Mouse (Mus musculus): ENCODE data around the gene 2210408I21Rik. TPM values are rescaled to one million over a fixed set of nuclear protein-coding genes. Genes with fewer than 3 reads are reported as not detected.

2210408I21Rik gene
- polyA plus RNA-seq, 2 experiments: 0.78 to 2.9 TPM

DNA sequence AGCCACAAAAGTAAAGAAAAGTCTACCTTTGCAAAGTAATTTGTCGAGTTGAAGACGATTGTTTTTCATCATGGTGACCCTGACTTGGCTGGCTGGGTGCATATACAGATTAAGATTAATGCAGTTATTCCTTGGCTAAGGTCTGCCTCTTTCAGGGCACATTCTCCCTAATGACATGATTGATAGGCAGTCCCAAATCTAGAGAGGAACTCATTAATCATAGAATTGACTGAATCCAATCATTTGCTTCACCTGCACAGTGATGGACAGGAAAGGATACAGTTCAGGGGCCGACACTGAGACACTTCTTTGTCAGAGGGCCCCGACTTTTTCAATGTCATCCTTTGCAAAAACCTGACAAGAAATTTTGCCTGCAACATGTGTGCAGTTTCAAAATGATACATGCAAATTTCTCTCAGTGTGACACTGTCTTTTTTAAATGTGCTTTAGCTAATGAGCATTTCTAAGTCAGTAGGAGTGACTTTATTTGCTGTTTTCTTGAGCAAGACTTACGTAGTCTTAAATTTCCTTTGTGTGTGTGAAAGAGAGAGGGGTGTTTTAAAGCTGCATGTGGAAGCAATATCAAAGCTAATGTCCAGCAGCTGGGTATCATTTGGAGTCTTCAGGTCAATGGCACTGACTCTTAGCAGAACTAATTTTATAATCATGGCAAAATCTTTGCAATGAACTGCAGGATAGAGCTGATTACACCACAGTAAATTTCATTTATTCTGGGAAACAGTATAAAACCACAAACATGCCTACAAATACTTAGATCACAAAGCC lies 191.0 kb downstream of the 2210408I21Rik start:
- no peaks in the 10 kb centered on the region for H3K27me3 ChIP-seq (ENCODE audit: control insufficient read depth, insufficient read depth, low read length)
- WGBS (ENCODE audit: insufficient replicate concordance): 54% methylated on average over 5 of the region's 5 CpGs
- ATAC-seq (ENCODE audit: insufficient read depth): no peak
- H3K4me3 ChIP-seq (ENCODE audit: insufficient read depth in 1 of 2, low read depth in 2 of 2, low read length in 2 of 2): no peak overlapping the region
- H3K9me3 ChIP-seq (ENCODE audit: control insufficient read depth, low read length): no peaks in the 10 kb centered on the region
- H3K4me1 ChIP-seq (replicated peaks; ENCODE audit: control insufficient read depth in 2 of 2, insufficient read depth in 2 of 2, low read length in 1 of 2): no peaks in the 10 kb centered on the region
- TF ChIP-seq EP300 (IDR thresholded peaks at IDR 0.05; ENCODE audit: low read depth): no peak
- no peak for TF ChIP-seq CTCF (IDR thresholded peaks at IDR 0.05; ENCODE audit: low read depth)
- DNase-seq (ENCODE audit: low read depth in 3 of 3, low spot score in 3 of 3): no peak
- no peak overlapping the region for H3K9ac ChIP-seq (replicated peaks)
- no peaks in the 10 kb centered on the region for H3K36me3 ChIP-seq (replicated peaks; ENCODE audit: control insufficient read depth, insufficient read depth, low read depth)
- no peak overlapping the region for H3K27ac ChIP-seq
- no peak overlapping the region for H3K4me2 ChIP-seq (ENCODE audit: low read depth)

DNA sequence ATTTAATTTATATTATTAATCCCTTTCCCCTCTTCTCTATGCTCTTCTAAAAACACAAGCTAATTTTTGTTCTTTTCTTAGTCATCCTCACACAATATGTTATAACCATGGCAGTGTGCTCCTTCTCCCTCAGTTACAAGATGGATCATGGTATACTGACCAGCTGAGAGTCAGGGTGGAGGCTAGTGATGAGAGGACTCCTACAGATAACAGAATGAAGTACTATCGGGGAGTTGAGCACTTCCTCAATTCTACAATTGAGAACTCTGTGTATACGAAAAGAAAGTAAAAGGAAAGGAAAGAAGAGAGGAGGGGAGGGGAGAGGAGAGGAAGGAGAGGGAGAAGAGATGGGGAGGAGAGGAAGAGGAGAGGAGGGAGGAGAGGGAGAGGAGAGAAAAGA lies 206.8 kb downstream of the 2210408I21Rik start:
- DNase-seq (ENCODE audit: low read depth in 3 of 3, low spot score in 3 of 3): no peak
- H3K4me2 ChIP-seq (ENCODE audit: low read depth): no peak overlapping the region
- no peak overlapping the region for H3K4me3 ChIP-seq (ENCODE audit: insufficient read depth in 1 of 2, low read depth in 2 of 2, low read length in 2 of 2)
- ATAC-seq (ENCODE audit: insufficient read depth): no peak
- H3K36me3 ChIP-seq (replicated peaks; ENCODE audit: control insufficient read depth, insufficient read depth, low read depth): no peaks in the 10 kb centered on the region
- H3K4me1 ChIP-seq (replicated peaks; ENCODE audit: control insufficient read depth in 2 of 2, insufficient read depth in 2 of 2, low read length in 1 of 2): no peaks in the 10 kb centered on the region
- no peaks in the 10 kb centered on the region for H3K27me3 ChIP-seq (ENCODE audit: control insufficient read depth, insufficient read depth, low read length)
- H3K9ac ChIP-seq (replicated peaks): no peak overlapping the region
- H3K9me3 ChIP-seq (ENCODE audit: control insufficient read depth, low read length): no peaks in the 10 kb centered on the region
- TF ChIP-seq EP300 (IDR thresholded peaks at IDR 0.05; ENCODE audit: low read depth): no peak
- TF ChIP-seq CTCF (IDR thresholded peaks at IDR 0.05; ENCODE audit: low read depth): no peak
- 25% methylated on average over 2 of the region's 2 CpGs for WGBS (ENCODE audit: insufficient replicate concordance)
- no peak overlapping the region for H3K27ac ChIP-seq

DNA sequence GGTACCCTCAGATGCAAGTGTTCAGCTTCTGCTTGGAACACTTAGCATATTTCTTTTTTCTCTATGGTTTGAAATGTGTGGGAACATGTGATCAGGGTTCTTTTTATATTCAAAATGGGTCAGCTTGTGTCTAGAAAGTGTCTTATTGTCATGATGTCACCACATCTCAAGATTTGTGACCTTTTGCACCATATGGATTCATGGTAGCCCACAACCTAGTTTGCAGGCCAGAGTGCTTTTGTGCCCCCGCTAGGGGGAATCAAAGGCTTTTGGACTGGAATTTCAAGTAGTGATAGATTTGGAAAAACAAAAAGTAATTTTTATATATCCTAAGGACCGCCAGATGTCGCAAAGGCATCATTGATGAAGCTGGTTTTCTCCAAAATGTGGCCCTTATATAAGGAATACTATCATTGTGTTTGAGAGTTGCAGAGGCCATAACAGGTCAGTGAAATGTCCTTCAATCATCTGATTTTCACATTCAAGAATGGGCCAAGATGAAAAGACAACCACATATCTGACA lies 250.2 kb downstream of the 2210408I21Rik start:
- WGBS (ENCODE audit: insufficient replicate concordance): 62% methylated on average over 3 of the region's 3 CpGs
- Histone ChIP-seq H3K4me3 (ENCODE audit: insufficient read depth in 1 of 2, low read depth in 2 of 2, low read length in 2 of 2) (no peak overlapping the region), H3K9me3 (ENCODE audit: control insufficient read depth, low read length) (no peaks in the 10 kb centered on the region), H3K4me1 (replicated peaks; ENCODE audit: control insufficient read depth in 2 of 2, insufficient read depth in 2 of 2, low read length in 1 of 2) (no peaks in the 10 kb centered on the region), H3K27ac (no peak overlapping the region), H3K4me2 (ENCODE audit: low read depth) (no peak overlapping the region), H3K36me3 (replicated peaks; ENCODE audit: control insufficient read depth, insufficient read depth, low read depth) (no peaks in the 10 kb centered on the region), H3K27me3 (ENCODE audit: control insufficient read depth, insufficient read depth, low read length) (no peaks in the 10 kb centered on the region), H3K9ac (replicated peaks) (no peak overlapping the region)
- DNase-seq (ENCODE audit: low read depth in 3 of 3, low spot score in 3 of 3) (no peak), ATAC-seq (ENCODE audit: insufficient read depth) (no peak)
- TF ChIP-seq EP300 (IDR thresholded peaks at IDR 0.05; ENCODE audit: low read depth) (no peak), CTCF (IDR thresholded peaks at IDR 0.05; ENCODE audit: low read depth) (no peak)

DNA sequence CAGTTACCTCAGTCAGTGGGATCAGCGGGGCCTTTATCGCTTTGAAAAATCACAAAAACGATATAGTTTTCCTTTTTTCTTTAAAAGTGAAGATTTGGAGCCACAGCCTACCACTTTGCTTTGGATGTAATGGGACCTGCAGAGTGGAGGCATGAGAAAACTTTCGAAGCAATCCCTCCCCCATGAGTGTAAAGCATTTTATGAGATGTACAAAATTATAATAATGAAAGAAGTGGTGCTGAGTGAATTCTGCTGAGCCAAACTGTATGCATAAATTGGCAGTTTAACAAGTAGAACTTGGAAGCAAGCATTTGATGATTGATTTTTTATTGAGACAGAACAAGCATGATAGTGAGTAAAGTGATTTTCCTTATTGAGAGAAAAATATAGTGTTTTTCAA lies 250.7 kb downstream of the 2210408I21Rik start:
- H3K9ac ChIP-seq (replicated peaks): no peak overlapping the region
- no peak for ATAC-seq (ENCODE audit: insufficient read depth)
- no peaks in the 10 kb centered on the region for H3K36me3 ChIP-seq (replicated peaks; ENCODE audit: control insufficient read depth, insufficient read depth, low read depth)
- DNase-seq (ENCODE audit: low read depth in 3 of 3, low spot score in 3 of 3): no peak
- H3K4me2 ChIP-seq (ENCODE audit: low read depth): no peak overlapping the region
- no peak overlapping the region for H3K27ac ChIP-seq
- no peaks in the 10 kb centered on the region for H3K4me1 ChIP-seq (replicated peaks; ENCODE audit: control insufficient read depth in 2 of 2, insufficient read depth in 2 of 2, low read length in 1 of 2)
- H3K27me3 ChIP-seq (ENCODE audit: control insufficient read depth, insufficient read depth, low read length): no peaks in the 10 kb centered on the region
- no peak overlapping the region for H3K4me3 ChIP-seq (ENCODE audit: insufficient read depth in 1 of 2, low read depth in 2 of 2, low read length in 2 of 2)
- H3K9me3 ChIP-seq (ENCODE audit: control insufficient read depth, low read length): no peaks in the 10 kb centered on the region
- 65% methylated on average over 4 of the region's 4 CpGs for whole genome bisulfite sequencing (ENCODE audit: insufficient replicate concordance)
- TF ChIP-seq CTCF (IDR thresholded peaks at IDR 0.05; ENCODE audit: low read depth) (no peak), EP300 (IDR thresholded peaks at IDR 0.05; ENCODE audit: low read depth) (no peak)

DNA sequence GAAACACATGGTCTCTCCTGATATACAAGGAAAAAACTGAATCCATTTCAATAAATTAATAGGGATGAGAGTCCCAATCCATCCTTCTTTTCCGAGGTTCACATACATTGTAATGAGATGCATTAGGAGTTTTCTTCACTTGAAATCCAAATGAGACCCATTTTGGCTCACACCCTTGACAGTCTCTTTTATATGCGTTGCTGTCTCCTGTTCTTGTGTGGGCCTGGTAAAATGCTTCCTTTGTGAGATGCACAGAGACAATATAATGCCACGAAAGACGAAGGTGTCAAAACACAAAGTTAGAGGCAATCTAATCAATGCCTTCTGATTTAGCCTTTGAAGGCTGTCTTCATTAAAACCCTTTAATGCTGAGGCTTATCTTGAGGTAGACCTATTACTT lies 252.8 kb downstream of the 2210408I21Rik start:
- H3K27me3 ChIP-seq (ENCODE audit: control insufficient read depth, insufficient read depth, low read length): no peaks in the 10 kb centered on the region
- 61% methylated on average over 4 of the region's 4 CpGs for WGBS (ENCODE audit: insufficient replicate concordance)
- ATAC-seq (ENCODE audit: insufficient read depth): no peak

More for the DNA sequence above, 252.8 kb downstream of the 2210408I21Rik start:
- no peak overlapping the region for H3K4me3 ChIP-seq (ENCODE audit: insufficient read depth in 1 of 2, low read depth in 2 of 2, low read length in 2 of 2)
- no peaks in the 10 kb centered on the region for H3K9me3 ChIP-seq (ENCODE audit: control insufficient read depth, low read length)
- no peak overlapping the region for H3K27ac ChIP-seq
- no peak overlapping the region for H3K9ac ChIP-seq (replicated peaks)
- DNase-seq (ENCODE audit: low read depth in 3 of 3, low spot score in 3 of 3): no peak
- no peak overlapping the region for H3K4me2 ChIP-seq (ENCODE audit: low read depth)
- no peaks in the 10 kb centered on the region for H3K36me3 ChIP-seq (replicated peaks; ENCODE audit: control insufficient read depth, insufficient read depth, low read depth)
- TF ChIP-seq EP300 (IDR thresholded peaks at IDR 0.05; ENCODE audit: low read depth): no peak
- no peak for TF ChIP-seq CTCF (IDR thresholded peaks at IDR 0.05; ENCODE audit: low read depth)
- H3K4me1 ChIP-seq (replicated peaks; ENCODE audit: control insufficient read depth in 2 of 2, insufficient read depth in 2 of 2, low read length in 1 of 2): no peaks in the 10 kb centered on the region

Measured in liver, embryonic 14.5 days (tissue).